Mouse (Mus musculus) WW6 (cell line): ENCODE data around the gene Gabrb1.
"Not testable (repeated sequence)": the region's sequence is repeated elsewhere in the genome, so short reads cannot be mapped to it uniquely, and the experiment has no call there.

ENCODE experiments used
- DNase-seq: peaks from one replicate; pipeline ENCODE4 v3.0.0-alpha.2; 2013; ENCODE audit warnings: low read depth, low spot score

Gabrb1 gene

DNA sequence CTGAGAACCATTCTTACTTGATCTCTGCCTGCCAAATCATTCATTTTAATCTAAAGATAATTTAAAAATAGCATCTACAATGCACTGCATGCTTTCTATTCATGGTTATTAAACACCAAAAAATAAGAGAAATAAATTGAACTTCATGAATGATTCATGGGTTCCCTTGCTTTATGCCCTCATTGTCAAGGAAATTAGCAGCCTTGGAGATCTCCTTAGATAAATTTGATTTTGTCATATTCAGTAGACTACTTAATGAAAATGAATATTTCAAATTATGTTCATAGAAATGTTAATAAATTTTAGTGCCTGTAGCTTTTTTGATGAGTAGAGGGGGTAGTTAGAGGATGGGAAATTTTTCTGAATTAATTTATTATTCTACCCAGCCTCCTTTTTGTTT lies 379.0 kb downstream of the Gabrb1 start:
- DNase-seq, result no peak

- no peak for DNase-seq
These were observed 385.6 kb downstream of the Gabrb1 start for GRCm38 (mm10) chr5:72043226-72044151.

- no peak for DNase-seq
These were observed 388.3 kb downstream of the Gabrb1 start for GRCm38 (mm10) chr5:72046261-72046660.

GRCm38 (mm10) chr5:72064079-72064478 lies 406.2 kb downstream of the Gabrb1 start:
- DNase-seq, result no peak

DNA sequence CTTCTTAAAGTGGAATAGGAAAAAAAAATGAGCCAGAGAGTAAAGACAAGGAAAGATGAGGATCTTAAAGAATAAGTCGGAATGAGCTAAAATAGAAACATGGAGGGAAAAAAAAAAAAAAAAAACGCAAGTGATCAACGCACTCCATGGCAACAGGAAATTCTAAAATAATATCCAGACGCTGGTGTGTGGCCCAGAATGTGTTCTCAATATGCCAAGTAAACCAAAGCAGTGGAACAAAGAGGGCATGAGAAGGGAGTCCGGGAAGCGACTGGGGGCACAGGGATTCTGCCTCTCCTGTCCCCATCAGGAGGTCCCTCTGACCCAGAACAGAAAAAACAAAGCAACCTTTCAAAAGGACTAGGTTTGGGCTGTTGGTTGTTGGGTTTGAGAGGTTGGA lies 410.9 kb downstream of the Gabrb1 start:
- DNase-seq, result no peak

DNA sequence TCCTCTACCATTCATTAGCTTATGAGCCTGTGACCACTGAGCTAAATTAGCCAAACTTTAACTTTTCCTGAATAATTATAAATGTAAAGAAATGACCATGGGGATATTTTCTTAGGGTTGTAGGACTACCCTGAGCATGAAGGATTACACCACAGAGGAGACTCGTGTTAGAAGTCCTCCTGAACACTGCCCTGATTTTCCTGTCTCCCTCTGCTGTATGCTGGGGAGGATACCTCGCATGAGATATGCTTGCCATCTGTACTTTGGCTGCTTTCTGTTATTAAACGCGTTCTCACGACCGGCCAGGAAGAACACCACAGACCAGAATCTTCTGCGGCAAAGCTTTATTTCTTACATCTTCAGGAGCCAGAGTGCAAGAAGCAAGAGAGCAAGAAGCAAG lies 411.5 kb downstream of the Gabrb1 start:
- DNase-seq, result not testable (repeated sequence)

GRCm38 (mm10) chr5:72076781-72077180 lies 418.9 kb downstream of the Gabrb1 start:
- DNase-seq, result no peak

GRCm38 (mm10) chr5:72086518-72086917 lies 428.6 kb downstream of the Gabrb1 start:
- DNase-seq, result no peak

DNA sequence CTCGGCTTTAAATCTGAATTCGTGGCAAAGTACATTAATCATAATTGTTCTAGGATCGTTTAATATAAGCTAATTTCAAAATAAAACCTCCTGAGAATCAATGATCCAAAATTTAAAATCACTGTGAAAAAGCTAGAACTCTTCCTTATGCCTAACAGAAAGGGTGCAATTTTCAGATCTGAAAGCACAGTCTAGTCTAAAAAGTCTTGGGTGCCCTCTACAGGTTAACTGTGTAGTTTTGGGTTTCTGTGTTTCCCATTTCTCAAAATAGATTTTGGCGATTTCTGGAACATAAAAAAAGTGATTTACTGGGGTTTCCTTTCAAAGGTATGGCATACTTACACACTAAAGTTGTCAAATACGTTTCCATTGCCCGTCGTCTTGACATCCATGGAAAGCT lies 436.7 kb downstream of the Gabrb1 start:
- no peak for DNase-seq

DNA sequence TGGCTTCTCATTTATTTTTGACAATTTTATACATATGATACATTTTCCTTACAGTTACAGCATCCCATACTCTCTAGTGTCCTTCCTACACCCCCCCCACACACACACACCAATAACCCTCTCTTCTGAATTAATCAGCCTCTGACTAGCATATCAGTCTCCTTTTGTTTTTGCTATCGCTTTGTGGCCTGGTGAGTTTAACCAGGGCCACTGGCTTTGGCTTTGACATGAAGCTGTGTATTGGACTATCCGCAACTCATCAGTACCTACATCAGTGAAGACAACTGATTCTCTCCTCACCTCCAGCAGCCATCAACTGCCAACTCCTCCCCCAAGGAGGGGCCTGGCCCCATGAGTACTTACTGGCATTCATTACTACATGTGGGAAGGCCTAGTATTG lies 437.1 kb downstream of the Gabrb1 start:
- no peak for DNase-seq

- no peak for DNase-seq
These were observed 446.5 kb downstream of the Gabrb1 start for GRCm38 (mm10) chr5:72104274-72104921.

- DNase-seq, result no peak
These were observed 464.6 kb downstream of the Gabrb1 start for GRCm38 (mm10) chr5:72122414-72123037.

GRCm38 (mm10) chr5:72126681-72127080 lies 468.8 kb downstream of the Gabrb1 start:
- DNase-seq, result no peak

- DNase-seq, result no peak
These were observed 476.0 kb downstream of the Gabrb1 start for GRCm38 (mm10) chr5:72133906-72134305.

DNA sequence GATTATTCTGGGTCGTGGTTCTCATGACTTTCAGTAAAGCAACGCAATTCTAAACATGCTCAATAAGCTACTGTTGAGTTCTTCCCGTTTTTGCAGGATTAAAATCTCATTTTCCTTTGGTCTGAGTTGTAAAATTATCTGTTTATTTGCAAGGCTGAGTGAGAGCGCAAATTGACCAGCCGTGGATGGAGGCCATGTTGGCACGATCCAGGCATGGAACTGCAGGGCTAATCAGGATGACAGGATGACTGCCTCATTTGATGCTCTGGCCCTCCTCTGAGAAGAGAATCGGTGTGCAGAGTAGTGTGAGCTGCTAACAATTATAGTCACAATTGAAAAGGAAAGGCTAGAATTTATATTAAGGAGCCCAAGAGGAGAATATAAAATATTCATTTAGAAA lies 480.3 kb downstream of the Gabrb1 start:
- DNase-seq, result no peak

- no peak for DNase-seq
These were observed 481.7 kb downstream of the Gabrb1 start for GRCm38 (mm10) chr5:72139619-72140018.

DNA sequence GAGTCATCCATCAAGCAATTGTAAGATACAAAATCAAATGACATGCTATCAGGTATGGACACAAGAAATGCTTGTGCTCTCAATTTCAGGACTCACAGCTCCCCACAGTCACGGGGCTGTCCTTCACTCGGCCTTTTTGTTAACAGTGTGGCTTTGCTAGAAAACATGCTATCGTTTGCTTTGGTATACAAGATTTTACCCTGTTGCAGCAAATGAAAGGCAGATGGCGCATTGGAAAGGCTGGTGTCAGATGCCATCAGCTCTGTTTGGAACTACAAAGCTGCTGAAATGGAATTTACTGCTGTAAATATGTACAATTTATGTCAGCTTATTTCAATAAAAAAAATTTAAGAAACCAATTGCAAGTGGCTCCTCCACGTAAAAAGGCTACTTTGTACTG lies 490.8 kb downstream of the Gabrb1 start:
- no peak for DNase-seq

- no peak for DNase-seq
These were observed 493.0 kb downstream of the Gabrb1 start for GRCm38 (mm10) chr5:72150870-72151269.

- peak; percentile 46 for DNase-seq
These were observed 497.8 kb downstream of the Gabrb1 start for GRCm38 (mm10) chr5:72155686-72156085.

DNA sequence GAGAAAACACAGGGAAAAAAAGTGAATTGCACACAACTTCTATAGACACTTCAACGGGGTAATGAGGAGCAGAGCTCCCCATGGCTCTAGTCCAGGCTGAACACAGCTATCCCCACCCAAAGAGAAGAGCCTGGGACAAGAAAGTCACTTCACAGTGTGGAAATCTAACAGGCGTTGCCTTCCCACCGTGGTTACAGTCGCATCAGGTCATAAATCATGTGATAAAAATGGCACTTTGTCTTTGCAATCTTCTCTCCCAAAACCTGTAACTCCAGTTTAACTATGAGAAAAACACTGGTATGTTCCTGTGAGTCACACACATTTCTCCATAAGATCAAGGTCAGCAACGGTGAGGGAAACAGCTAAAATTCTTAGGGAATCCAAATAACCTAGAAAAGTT lies 498.7 kb downstream of the Gabrb1 start:
- no peak for DNase-seq

GRCm38 (mm10) chr5:72158667-72159066 lies 500.8 kb downstream of the Gabrb1 start:
- no peak for DNase-seq

DNA sequence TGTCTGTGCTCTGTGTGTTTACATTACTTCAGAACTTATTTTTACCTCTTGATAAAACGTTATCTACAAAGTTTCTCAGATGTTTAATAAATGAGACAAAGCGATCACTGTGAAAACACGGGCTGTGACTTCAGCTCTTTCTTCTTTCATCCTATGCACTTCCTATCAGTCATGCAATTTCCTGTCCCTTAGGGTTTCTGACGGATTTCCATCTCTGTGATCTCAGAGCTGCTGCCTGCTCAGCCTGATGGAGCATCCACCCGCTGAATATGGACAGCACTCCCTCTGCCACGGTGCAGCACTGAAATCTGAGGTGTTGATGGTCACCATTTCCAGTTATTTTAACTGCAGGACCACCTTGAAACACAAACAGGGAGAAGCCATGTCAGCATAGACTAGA lies 501.6 kb downstream of the Gabrb1 start:
- DNase-seq, result no peak
